Mouse (Mus musculus) olfactory bulb, adult 2 months (tissue): Measurements from ENCODE around the gene Rnf169.
A peak's percentile ranks its signal among the peaks of the same experiment; 100 is the strongest.

Source experiments
- CTCF ChIP-seq: fragments of 200-500 bp; IDR thresholded peaks from 2 replicates; pipeline ENCODE4 v1.5.1; 2012; ENCODE audit warnings: low read depth, mild to moderate bottlenecking, low read length, moderate library complexity; ENCODE audit not compliant: insufficient read depth
- POLR2A ChIP-seq: fragments of 200-500 bp; IDR thresholded peaks from 2 replicates; pipeline ENCODE4 v1.6.1; 2012; ENCODE audit warnings: mild to moderate bottlenecking, low read depth, low read length, moderate library complexity; ENCODE audit not compliant: insufficient read depth

DNA sequence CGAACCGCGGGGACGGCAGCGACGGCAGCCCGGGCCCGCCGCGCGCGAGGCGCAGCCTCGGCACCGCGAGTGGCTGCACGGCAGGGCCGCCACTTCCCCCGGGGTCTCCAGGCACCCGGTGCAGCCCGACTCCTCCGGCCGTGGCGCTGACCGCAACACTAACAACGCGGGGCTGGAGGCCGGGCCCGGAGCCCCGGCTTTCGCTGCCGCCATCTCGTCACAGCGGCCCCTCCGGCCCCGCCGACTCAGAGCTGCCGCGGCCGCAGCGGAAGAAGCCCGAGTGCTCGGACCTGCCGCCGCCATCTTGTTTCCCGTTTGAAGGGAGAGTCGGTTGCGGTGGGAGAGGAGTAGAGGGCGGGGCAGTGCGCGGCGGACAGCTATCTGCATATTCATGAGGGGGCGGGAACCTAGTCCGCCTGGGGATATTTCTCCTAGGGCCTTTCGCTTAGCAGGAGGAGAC is at the start of gene Rnf169:
- TF ChIP-seq POLR2A (peak; percentile 86), CTCF (no peak)
